Mouse (Mus musculus): ENCODE data around the gene Ncoa3.

- no peak for TF ChIP-seq CTCF (IDR thresholded peaks at IDR 0.05; ENCODE audit: borderline replicate concordance, extremely low read depth, insufficient read depth, insufficient read length)
- no peak for TF ChIP-seq POLR2A (IDR thresholded peaks at IDR 0.05; ENCODE audit: borderline replicate concordance, extremely low read depth, insufficient read depth, insufficient read length, poor library complexity, severe bottlenecking)
These were observed 76.7 kb downstream of the Ncoa3 start for GRCm38 (mm10) chr2:166069164-166069563.
